Mouse (Mus musculus) myocyte (in vitro differentiated cells): ENCODE measurements at regions not wholly inside any gene's neighbourhood (a gene's known extent, or its start where the extent isn't known, plus 50 kb on each side); places are given as distances from the start of the nearest gene placed in this dataset.

Experiments
- E2F4 ChIP-seq: IDR thresholded peaks from one replicate; pipeline ENCODE4 v1.6.1; 2011; ENCODE audit warnings: mild to moderate bottlenecking, control low read depth, moderate library complexity; ENCODE audit not compliant: insufficient read depth
- MAX ChIP-seq: IDR thresholded peaks from one replicate; pipeline ENCODE4 v1.6.1; 2011; ENCODE audit warnings: low read depth, mild to moderate bottlenecking, control low read depth
- MYOG ChIP-seq, 3 experiments: IDR thresholded peaks; one replicate each; pipeline ENCODE4 v1.6.1; 2011; ENCODE audit warnings: control low read depth in 2 of 3, low read depth in 2 of 3, mild to moderate bottlenecking in 2 of 3; ENCODE audit not compliant: insufficient read length in 2 of 3, control insufficient read depth in 1 of 3, insufficient read depth in 1 of 3
- POLR2A ChIP-seq: IDR thresholded peaks from one replicate; pipeline ENCODE4 v1.6.1; 2011; ENCODE audit warnings: low read depth, mild to moderate bottlenecking, control low read depth, moderate library complexity; ENCODE audit not compliant: insufficient read length
- REST ChIP-seq: IDR thresholded peaks from one replicate; pipeline ENCODE4 v1.6.1; 2011; ENCODE audit warnings: mild to moderate bottlenecking, control low read depth, moderate library complexity; ENCODE audit not compliant: insufficient read depth, insufficient read length
- USF1 ChIP-seq: IDR thresholded peaks from one replicate; pipeline ENCODE4 v1.6.1; 2011; ENCODE audit warnings: low read depth, mild to moderate bottlenecking, control low read depth, moderate library complexity

DNA sequence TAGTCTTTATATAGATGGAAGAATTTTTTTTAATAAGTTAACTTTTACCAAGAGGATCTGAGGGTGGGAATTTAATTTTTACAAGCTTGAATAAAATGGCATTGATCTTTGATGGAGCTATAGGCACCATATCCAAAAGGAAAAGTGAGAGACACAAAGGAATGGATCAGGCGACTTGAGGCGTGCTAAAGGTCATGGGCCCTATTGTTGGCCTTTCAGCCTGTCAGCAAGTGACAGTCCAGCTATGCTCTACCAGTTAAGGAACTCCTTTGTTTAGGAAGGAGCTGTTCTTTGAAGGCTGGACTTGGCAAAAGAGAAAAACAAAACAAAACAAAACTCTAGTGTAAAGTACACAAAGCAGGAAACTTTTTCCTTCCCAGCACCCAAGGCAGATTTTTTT lies 403.8 kb downstream of the Tmem161b start:
- TF ChIP-seq POLR2A = no peak
- no peak for TF ChIP-seq MYOG (IDR thresholded peaks at IDR 0.05; ENCODE audit: control insufficient read depth in 1 of 3, insufficient read depth in 1 of 3, insufficient read length in 2 of 3, low read depth in 2 of 3)
- TF ChIP-seq REST = no peak
- TF ChIP-seq USF1 = no peak
- TF ChIP-seq E2F4 = no peak
- TF ChIP-seq MAX = no peak
